Mouse (Mus musculus) hindbrain, embryonic 12.5 days (tissue): Measurements from ENCODE around the gene Ppfia2. TPM values are rescaled to one million over a fixed set of nuclear protein-coding genes. Genes with fewer than 3 reads are reported as not detected.

Source experiments
- ATAC-seq: fragments of 200-750 bp; cut with Nextera tagmentation; 2 replicates; pipeline ENCODE4 v1.8.0; 2017; ENCODE audit warnings: moderate TSS enrichment; ENCODE audit not compliant: low FRiP score
- H3K27ac ChIP-seq: fragments of 300-500 bp; sonication (generic); 2 replicates; pipeline ENCODE4 v1.5.1; 2016; ENCODE audit warnings: mild to moderate bottlenecking
- H3K27me3 ChIP-seq: fragments of 300-500 bp; sonication (generic); 2 replicates; pipeline ENCODE4 v1.6.1; 2016; ENCODE audit warnings: mild to moderate bottlenecking
- H3K36me3 ChIP-seq: fragments of 300-500 bp; sonication (generic); 2 replicates; pipeline ENCODE4 v1.6.1; 2016; ENCODE audit warnings: mild to moderate bottlenecking
- H3K4me1 ChIP-seq: fragments of 300-500 bp; sonication (generic); 2 replicates; pipeline ENCODE4 v1.6.1; 2016
- H3K4me2 ChIP-seq: fragments of 300-500 bp; sonication (generic); replicated peaks from 2 replicates; pipeline ENCODE4 v1.6.1; 2016; ENCODE audit warnings: mild to moderate bottlenecking
- H3K4me3 ChIP-seq: fragments of 300-500 bp; sonication (generic); 2 replicates; pipeline ENCODE4 v1.5.1; 2016; ENCODE audit warnings: mild to moderate bottlenecking
- H3K9ac ChIP-seq: fragments of 300-500 bp; sonication (generic); 2 replicates; pipeline ENCODE4 v1.6.1; 2016; ENCODE audit warnings: mild to moderate bottlenecking, moderate library complexity
- H3K9me3 ChIP-seq: fragments of 300-500 bp; sonication (generic); replicated peaks from 2 replicates; pipeline ENCODE4 v1.6.1; 2016; ENCODE audit warnings: mild to moderate bottlenecking
- WGBS: fragments of 180-500 bp; shearing (Covaris S2); methylation state at CpG from one replicate; pipeline ENCODE4 v1.1.7; 2016; 5-methylcytosine and 5-hydroxymethylcytosine counted together
- polyA plus RNA-seq: library from polyadenylated mRNA; unstranded; fragments of >200 nt; fragmentation: Nextera tagmentation; extraction: Ambion mirVana; gene quantifications from 2 replicates; pipeline ENCODE4 v1.2.1, GENCODE M21; 2016

Gene Ppfia2
- polyA plus RNA-seq, 1 experiment from 2014 or later = 11.1 TPM

GRCm38 (mm10) chr10:106609177-106609981 lies 139.2 kb downstream of the Ppfia2 start:
- Histone ChIP-seq H3K4me3 (peak overlapping the region; percentile 14), H3K27ac (peak overlapping the region; percentile 77), H3K4me1 (no peaks in the 10 kb centered on the region), H3K4me2 (peak overlapping the region; percentile 45), H3K27me3 (no peaks in the 10 kb centered on the region), H3K36me3 (no peaks in the 10 kb centered on the region), H3K9me3 (no peaks in the 10 kb centered on the region), H3K9ac (peak overlapping the region; percentile 18; the same call in 1 of the 2 replicates)
- peak; percentile 87 for ATAC-seq
- WGBS = 7% methylated on average over 7 of the region's 7 CpGs

- H3K4me1 ChIP-seq = no peaks in the 10 kb centered on the region
- H3K36me3 ChIP-seq = no peaks in the 10 kb centered on the region
- H3K27ac ChIP-seq = no peak overlapping the region
- no peak overlapping the region for H3K4me2 ChIP-seq
- H3K27me3 ChIP-seq = no peaks in the 10 kb centered on the region
- H3K9ac ChIP-seq = no peak overlapping the region
- H3K4me3 ChIP-seq = no peak overlapping the region
- H3K9me3 ChIP-seq = no peaks in the 10 kb centered on the region
- 66% methylated on average over 3 of the region's 3 CpGs for WGBS
- ATAC-seq = no peak
These were observed 140.1 kb downstream of the Ppfia2 start for GRCm38 (mm10) chr10:106610222-106610621.

DNA sequence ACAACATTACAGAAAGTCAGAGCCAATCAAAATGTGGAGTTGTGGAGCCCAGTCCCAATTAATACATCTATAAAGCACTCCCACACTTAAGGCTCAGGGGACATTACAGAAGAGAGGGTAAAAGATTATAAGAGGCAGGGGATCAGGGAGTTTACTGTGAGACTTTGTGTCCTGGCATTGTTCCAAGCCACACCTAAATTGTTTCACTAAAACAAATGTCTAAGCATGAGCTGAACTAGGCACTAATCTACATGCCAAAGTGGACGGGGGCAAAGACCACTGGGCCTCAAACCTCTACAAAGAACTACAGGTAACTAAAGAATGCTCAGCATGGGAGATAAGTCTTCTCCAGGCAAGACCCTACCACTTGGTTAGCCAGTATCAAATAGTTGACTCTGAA lies 148.1 kb downstream of the Ppfia2 start:
- Histone ChIP-seq H3K9me3 (no peaks in the 10 kb centered on the region), H3K4me3 (no peak overlapping the region), H3K9ac (no peak overlapping the region), H3K4me2 (no peak overlapping the region), H3K36me3 (no peaks in the 10 kb centered on the region), H3K4me1 (no peaks in the 10 kb centered on the region), H3K27ac (no peak overlapping the region), H3K27me3 (no peaks in the 10 kb centered on the region)
- no peak for ATAC-seq
- WGBS = 75% methylated on average over 1 of the region's 1 CpGs

- no peak overlapping the region for H3K9ac ChIP-seq
- H3K27me3 ChIP-seq = no peaks in the 10 kb centered on the region
- no peak overlapping the region for H3K4me3 ChIP-seq
- no peak for ATAC-seq
- H3K4me1 ChIP-seq = no peaks in the 10 kb centered on the region
- no peak overlapping the region for H3K27ac ChIP-seq
- no peaks in the 10 kb centered on the region for H3K9me3 ChIP-seq
- WGBS = 82% methylated on average over 1 of the region's 1 CpGs
- H3K4me2 ChIP-seq = no peak overlapping the region
- H3K36me3 ChIP-seq = no peaks in the 10 kb centered on the region
These were observed 150.8 kb downstream of the Ppfia2 start for GRCm38 (mm10) chr10:106620952-106621351.

DNA sequence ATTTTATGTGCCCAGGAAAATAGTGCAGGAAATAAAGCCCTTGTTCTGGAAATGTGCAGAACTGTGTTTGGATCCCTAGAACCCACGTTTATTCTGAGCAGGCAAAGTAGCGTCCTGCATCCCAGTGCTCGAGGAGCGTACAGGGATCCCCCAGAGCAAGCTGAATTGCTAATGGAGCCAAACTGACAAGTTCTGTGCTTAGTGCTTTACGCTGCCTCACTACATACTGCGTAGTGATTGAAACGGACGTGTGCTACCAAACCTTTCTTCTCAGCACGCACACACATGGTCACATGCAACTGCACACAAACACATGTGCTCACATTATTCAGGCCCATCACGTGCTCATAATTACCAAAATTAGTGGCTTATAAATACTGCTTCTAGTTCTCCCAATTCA lies 153.2 kb downstream of the Ppfia2 start:
- Histone ChIP-seq H3K9ac (no peak overlapping the region), H3K9me3 (no peaks in the 10 kb centered on the region), H3K27me3 (no peaks in the 10 kb centered on the region), H3K27ac (no peak overlapping the region), H3K4me2 (no peak overlapping the region), H3K4me1 (no peaks in the 10 kb centered on the region), H3K4me3 (no peak overlapping the region), H3K36me3 (no peaks in the 10 kb centered on the region)
- 82% methylated on average over 10 of the region's 10 CpGs for WGBS
- ATAC-seq = no peak

DNA sequence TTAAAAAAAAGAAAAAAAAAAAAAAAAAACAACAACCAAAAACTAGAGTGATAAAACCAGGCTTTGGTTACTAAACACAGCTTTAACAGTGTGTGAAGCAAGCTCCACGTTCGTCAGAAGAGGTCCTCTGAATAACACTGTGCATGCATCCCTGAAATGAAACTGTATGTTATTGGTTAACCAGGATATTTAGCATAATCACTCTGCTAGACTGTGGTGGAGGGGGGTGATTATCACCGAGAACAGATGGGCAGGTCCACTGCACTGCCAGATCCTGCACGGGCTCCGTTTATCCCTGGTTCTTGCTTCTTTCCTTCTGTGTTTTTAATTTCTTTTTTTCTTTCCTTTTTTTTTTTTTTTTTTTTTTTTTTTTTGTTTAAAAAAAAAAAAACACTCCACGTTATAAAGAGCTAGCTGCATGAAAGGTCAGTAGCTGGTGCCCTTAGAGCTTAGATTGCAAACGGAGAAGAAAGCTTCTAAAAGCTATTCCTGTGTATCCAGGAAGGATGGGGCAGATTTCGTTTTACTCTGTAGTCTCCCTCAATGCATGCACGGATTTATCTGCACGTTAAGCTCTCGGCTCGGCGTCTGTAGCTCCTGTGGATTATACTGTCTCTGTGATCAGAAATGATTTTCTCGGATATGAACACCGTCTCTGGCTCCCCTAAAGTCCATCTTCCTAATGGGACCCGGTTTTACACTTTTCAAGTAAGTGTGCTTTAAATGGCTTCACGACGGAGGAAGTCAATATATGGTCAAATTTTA lies 162.2 kb downstream of the Ppfia2 start:
- H3K9me3 ChIP-seq = no peaks in the 10 kb centered on the region
- H3K9ac ChIP-seq = no peak overlapping the region
- H3K4me2 ChIP-seq = peak overlapping the region; percentile 19
- no peak overlapping the region for H3K4me3 ChIP-seq
- 0 out of 2 replicates have a peak overlapping the region, but pooled peaks have one; percentile 17 for H3K27ac ChIP-seq
- H3K4me1 ChIP-seq = no peaks in the 10 kb centered on the region
- no peaks in the 10 kb centered on the region for H3K27me3 ChIP-seq
- WGBS = 48% methylated on average over 18 of the region's 18 CpGs
- H3K36me3 ChIP-seq = no peaks in the 10 kb centered on the region
- ATAC-seq = peak; percentile 92

DNA sequence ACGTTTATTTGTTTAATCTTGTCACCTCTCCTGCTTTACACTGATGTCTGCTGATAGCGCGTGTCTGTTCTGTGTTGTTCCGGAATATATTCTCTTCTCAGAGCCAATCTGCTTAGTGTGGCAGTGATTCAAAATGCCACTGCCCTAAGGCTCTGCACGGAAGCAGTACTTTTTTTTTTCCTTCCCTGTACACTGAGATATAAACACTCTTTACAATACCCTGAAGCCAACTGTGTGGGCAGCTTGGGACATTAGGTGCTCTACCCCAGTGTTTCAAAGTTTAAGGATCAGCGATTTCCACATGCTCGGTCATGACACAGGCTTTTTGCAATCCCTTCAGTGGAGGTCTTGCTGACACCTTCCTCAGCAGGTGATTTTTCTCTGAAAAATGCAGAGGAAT lies 163.8 kb downstream of the Ppfia2 start:
- no peak overlapping the region for H3K27ac ChIP-seq
- no peaks in the 10 kb centered on the region for H3K27me3 ChIP-seq
- 77% methylated on average over 7 of the region's 7 CpGs for WGBS
- no peaks in the 10 kb centered on the region for H3K4me1 ChIP-seq
- no peak overlapping the region for H3K4me3 ChIP-seq
- H3K4me2 ChIP-seq = no peak overlapping the region
- no peak for ATAC-seq
- H3K36me3 ChIP-seq = no peaks in the 10 kb centered on the region
- H3K9me3 ChIP-seq = no peaks in the 10 kb centered on the region
- no peak overlapping the region for H3K9ac ChIP-seq

DNA sequence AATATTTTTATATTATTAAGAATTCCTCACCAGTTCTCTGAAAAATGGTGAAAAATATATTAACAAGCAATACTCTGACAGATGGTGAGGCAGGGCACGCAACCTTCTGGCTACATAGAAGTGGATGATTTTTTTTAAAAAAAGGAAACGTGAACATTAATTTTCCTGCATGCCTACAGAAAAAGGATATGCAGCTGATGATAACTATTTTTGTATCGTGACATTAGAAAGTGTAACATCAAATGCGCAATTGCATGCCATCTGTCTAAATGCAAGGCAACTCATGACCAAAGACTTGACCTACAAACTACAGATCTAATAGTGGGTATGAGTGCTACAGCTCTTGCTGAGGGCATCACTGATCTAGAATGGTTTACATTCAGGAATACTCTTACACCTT lies 182.1 kb downstream of the Ppfia2 start:
- WGBS = 95% methylated on average over 4 of the region's 4 CpGs
- no peak overlapping the region for H3K4me3 ChIP-seq
- H3K9me3 ChIP-seq = no peaks in the 10 kb centered on the region
- ATAC-seq = no peak
- H3K4me2 ChIP-seq = no peak overlapping the region
- H3K27me3 ChIP-seq = no peaks in the 10 kb centered on the region
- H3K36me3 ChIP-seq = no peaks in the 10 kb centered on the region
- no peaks in the 10 kb centered on the region for H3K4me1 ChIP-seq
- no peak overlapping the region for H3K9ac ChIP-seq
- H3K27ac ChIP-seq = no peak overlapping the region

DNA sequence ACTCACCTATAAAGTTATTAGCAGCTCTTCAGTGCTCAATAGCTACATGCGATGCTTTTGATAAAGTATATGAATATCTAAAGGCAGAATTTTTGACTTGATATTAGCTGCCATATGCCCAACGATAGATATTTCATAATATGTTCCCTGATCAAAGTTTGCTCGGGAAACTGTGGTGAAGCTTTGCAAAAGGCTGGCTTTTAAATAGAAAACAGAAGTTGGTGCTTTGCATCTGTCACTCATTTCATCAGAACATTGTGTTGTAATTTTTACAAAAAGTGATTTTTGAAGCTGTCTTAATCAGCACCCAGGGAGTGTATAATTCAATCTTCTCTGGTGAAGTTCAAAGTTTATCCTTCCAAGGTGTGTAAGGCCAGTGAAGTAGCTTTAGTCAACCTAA lies 195.1 kb downstream of the Ppfia2 start:
- H3K9me3 ChIP-seq = no peaks in the 10 kb centered on the region
- no peak overlapping the region for H3K9ac ChIP-seq
- no peaks in the 10 kb centered on the region for H3K36me3 ChIP-seq
- H3K4me3 ChIP-seq = no peak overlapping the region
- no peaks in the 10 kb centered on the region for H3K27me3 ChIP-seq
- WGBS = 92% methylated on average over 3 of the region's 3 CpGs
- no peak for ATAC-seq
- H3K4me1 ChIP-seq = no peaks in the 10 kb centered on the region
- H3K27ac ChIP-seq = no peak overlapping the region
- no peak overlapping the region for H3K4me2 ChIP-seq

DNA sequence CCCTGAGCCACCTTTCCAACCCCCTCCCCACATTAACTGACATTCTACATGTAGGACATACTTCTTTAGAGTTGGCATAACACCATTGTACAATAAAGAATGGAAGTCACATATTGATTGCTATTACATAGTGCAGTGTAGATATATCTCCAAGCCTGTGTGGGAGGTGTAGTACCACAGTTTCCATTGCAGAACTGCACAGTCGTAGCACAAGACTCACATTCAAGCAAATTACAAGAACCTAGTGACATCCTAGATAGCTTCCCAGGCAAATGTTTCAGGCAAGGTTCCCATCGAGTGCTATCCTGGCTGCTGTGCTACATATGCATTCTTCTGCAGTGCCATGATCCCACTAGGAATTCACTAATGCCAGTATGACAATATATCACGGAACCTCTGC lies 200.0 kb downstream of the Ppfia2 start:
- H3K4me3 ChIP-seq = no peak overlapping the region
- no peaks in the 10 kb centered on the region for H3K9me3 ChIP-seq
- 90% methylated on average over 3 of the region's 3 CpGs for WGBS
- H3K4me2 ChIP-seq = no peak overlapping the region
- H3K36me3 ChIP-seq = no peaks in the 10 kb centered on the region
- H3K27me3 ChIP-seq = no peaks in the 10 kb centered on the region
- no peak overlapping the region for H3K27ac ChIP-seq
- no peaks in the 10 kb centered on the region for H3K4me1 ChIP-seq
- no peak overlapping the region for H3K9ac ChIP-seq
- no peak for ATAC-seq

- Histone ChIP-seq H3K9ac (no peak overlapping the region), H3K4me2 (no peak overlapping the region), H3K27ac (no peak overlapping the region), H3K4me1 (no peaks in the 10 kb centered on the region), H3K36me3 (no peaks in the 10 kb centered on the region), H3K4me3 (no peak overlapping the region), H3K9me3 (no peaks in the 10 kb centered on the region), H3K27me3 (no peaks in the 10 kb centered on the region)
- no peak for ATAC-seq
- 89% methylated on average over 5 of the region's 5 CpGs for WGBS
These were observed 211.3 kb downstream of the Ppfia2 start for GRCm38 (mm10) chr10:106681395-106681794.

GRCm38 (mm10) chr10:106685519-106685918 lies 215.4 kb downstream of the Ppfia2 start:
- Histone ChIP-seq H3K4me1 (no peaks in the 10 kb centered on the region), H3K36me3 (no peaks in the 10 kb centered on the region), H3K27ac (no peak overlapping the region), H3K27me3 (no peaks in the 10 kb centered on the region), H3K9me3 (no peaks in the 10 kb centered on the region), H3K4me2 (no peak overlapping the region), H3K9ac (no peak overlapping the region), H3K4me3 (no peak overlapping the region)
- WGBS = 85% methylated on average over 3 of the region's 3 CpGs
- no peak for ATAC-seq
